Mouse (Mus musculus): ENCODE data around the gene 4933417A18Rik.
"Not testable (repeated sequence)": the region's sequence is repeated elsewhere in the genome, so short reads cannot be mapped to it uniquely, and the experiment has no call there.

Gene 4933417A18Rik

GRCm38 (mm10) chr13:34924210-34924609, at the start of gene 4933417A18Rik, which contains the start of gene Fam217a:
Gene 4933417A18Rik (plus strand): TSS chr13:34924409.
Gene Fam217a (minus strand): TSS chr13:34924310.
- DNase-seq = no peak

GRCm38 (mm10) chr13:34874736-34875135, 49.5 kb upstream of the 4933417A18Rik start:
- peak; percentile 10 for DNase-seq

GRCm38 (mm10) chr13:34875166-34875710, 49.0 kb upstream of the 4933417A18Rik start, which contains the start of gene Prpf4b:
Gene Prpf4b (plus strand): TSS chr13:34875302.
- peak; percentile 93 for DNase-seq

DNA sequence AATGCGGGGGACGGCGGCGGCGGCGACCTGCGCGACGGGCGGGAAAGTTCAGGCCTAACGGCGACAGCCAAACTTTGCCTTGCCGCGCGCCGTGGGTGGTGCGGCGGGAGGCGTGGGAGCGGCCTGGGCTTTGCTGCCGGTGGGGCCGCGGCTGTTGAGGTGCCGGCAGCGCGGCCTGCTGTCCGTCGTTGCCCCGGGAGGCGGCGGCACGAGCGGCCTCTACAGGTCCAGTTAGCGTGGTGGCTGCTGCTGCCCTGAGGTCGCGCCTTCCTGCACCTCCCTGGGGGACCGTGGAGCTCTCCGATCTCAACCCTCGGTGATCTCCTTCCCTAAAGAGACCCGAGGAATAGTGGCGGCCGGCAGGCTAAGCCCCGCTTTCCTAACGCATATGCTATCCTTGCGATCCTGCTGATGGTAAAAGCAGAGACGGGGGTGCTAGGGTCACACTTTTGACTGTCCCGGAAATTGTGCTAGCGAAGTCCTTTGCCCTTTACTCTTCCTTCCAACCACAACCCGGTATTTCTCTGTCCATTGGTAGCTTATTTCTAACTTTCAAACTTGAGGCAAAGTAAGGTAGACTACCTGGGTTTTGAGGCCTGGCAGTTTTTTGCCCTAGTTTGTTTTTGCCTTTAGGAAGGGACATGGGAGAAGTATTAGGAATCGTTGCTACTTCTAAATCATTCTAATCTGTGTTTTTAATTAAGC, 48.3 kb upstream of the 4933417A18Rik start:
- DNase-seq = no peak

DNA sequence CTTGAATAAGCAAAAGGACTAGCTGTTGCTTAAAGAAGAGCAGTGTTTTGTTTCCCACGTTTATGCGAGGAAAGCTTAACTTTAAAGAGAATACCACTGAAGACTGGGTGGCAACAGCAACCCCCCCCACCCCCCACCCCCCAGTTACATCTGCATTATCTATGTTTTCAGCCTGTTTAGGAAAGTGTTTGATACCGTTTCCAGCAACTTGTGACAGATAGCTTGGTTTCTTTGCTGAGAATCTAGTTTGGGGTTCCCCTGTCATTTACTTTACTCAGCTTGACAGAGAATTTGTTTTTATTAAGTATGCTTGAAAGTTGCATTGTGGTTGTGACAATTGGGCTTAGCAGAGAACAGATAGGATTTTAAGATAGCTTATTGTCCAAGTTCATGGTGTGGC, 47.7 kb upstream of the 4933417A18Rik start:
- DNase-seq = no peak

DNA sequence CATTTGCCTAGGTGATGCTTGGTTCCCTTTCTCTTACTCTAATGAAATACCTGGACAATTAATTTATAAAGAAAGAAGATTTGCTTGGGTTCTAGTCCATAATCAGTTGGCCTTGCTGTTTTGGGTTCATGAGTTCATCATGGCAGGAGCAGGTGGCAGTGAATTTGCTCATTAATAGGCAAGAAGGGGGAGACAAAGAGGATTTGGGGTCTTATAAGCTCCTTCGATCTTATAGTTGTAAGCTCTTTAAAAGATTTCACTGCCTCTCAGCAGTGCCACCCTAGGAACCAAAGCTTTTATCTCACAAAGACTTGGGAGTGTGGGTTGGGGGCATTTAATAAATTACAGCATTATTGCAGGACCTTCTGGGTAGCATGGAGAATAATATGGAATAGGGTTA, 31.3 kb upstream of the 4933417A18Rik start:
- DNase-seq = no peak

DNA sequence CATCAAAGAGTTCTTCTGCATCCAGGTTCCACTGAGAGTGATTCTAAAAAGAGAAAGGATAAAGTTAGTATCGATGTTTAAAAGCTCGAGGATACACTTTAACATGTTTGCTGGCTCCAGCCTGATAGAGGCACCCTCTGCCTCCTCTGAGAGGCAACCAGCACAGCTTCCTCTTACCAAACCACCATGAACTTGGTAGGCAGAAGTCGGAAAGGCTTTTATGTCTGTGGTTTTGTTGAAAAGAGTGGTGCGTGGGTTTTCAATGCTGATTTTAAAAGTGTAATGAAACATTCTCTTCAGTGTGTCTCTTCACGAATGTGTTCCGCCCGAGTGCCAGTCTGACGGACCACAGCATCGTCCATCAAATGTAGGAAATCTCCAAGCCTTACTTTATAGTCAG, 9.6 kb upstream of the 4933417A18Rik start:
- no peak for DNase-seq

GRCm38 (mm10) chr13:34916520-34917167, 7.6 kb upstream of the 4933417A18Rik start:
- DNase-seq = peak; percentile 5

GRCm38 (mm10) chr13:34934931-34935644, 10.9 kb downstream of the 4933417A18Rik start:
- peak; percentile 52 for DNase-seq

DNA sequence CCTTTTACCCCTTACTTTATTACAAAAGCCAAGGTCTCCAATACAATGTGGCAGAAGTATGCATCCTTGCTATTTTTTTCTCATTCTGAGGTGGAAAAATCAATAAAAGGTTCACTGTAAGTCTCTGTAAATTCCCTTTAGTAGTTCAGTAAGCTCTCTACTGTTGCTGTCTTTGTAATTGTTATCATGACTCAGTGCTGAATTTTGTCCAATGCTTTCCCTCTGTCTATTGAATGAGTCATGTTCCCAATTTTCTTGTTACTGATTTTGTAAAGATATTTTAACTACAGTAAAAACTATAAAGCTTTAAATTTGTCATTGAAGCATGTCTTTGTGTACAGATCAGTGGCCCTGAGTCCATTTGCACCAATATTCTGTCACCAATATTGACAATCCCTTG, 18.2 kb downstream of the 4933417A18Rik start:
- DNase-seq = no peak

- DNase-seq = not testable (repeated sequence)
Measured at GRCm38 (mm10) chr13:34951437-34951836, 27.2 kb downstream of the 4933417A18Rik start.

DNA sequence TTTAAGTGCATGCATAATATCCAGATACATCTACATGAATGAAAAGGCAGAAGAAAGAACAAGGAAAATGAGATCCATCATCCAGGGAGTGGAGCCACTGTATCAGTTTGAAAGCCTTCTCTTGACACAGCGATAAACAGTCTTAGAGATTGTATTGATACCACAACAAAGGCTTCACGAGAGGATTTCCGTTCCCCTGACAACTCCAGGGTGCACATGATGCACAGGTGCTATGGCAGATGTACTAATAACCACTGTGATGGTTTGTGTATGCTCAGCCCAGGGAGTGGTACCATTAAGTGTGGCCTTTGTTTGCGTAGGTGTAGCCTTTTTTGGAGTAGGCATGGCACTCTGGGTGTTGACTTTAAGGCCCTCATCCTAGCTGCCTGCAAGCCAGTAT, 32.7 kb downstream of the 4933417A18Rik start:
- DNase-seq = no peak

GRCm38 (mm10) chr13:34958158-34958557, 33.9 kb downstream of the 4933417A18Rik start:
- peak; percentile 5 for DNase-seq

GRCm38 (mm10) chr13:34960996-34961770, 37.0 kb downstream of the 4933417A18Rik start:
- DNase-seq = no peak

DNA sequence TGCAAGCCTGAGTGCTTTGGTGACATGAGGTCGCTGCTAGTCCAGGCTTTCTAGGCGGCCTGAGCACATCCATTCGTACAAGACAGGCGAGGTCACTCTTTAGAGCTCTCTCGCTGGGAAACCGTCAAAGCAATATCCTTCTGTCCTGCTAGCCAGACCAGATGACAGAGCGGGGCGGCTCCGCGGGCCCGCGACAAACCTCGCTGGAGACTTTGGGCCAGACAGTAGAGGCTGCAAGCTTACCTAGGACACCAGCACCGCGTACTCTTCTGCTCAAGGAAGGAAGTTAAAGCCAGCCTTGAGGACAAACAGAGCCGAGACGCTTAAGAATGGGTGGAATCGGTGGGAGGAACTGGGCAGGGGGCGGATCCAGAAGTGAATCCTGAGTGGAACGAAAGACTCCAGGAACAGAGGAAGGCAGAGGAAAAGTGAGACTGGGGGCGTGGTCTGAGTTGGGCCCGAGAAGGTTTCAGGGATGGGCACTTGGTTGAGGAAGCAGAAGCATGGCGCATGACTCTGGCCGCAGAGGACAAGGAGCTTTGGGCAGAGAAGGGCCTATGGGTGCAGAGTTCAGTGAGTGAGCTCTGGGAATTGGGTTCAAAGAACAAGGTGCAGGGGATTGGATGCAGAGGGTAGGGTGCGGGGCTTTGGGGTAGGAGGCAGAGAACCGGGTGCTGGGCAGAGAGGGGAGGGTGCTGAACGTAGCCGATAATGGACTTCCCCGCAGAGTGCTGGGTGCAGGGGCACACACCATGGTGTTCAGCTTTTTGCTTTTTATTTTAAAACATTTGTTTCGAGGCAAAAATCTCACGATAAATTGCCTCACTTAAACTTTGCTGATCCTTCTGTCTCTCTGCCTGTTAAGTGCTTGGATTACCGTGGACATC, 39.5 kb downstream of the 4933417A18Rik start, which contains the start of gene Eci3:
Eci3 (minus strand) TSS at position 300 of the 887 bp plus-strand sequence.
- peak; percentile 10 for DNase-seq

DNA sequence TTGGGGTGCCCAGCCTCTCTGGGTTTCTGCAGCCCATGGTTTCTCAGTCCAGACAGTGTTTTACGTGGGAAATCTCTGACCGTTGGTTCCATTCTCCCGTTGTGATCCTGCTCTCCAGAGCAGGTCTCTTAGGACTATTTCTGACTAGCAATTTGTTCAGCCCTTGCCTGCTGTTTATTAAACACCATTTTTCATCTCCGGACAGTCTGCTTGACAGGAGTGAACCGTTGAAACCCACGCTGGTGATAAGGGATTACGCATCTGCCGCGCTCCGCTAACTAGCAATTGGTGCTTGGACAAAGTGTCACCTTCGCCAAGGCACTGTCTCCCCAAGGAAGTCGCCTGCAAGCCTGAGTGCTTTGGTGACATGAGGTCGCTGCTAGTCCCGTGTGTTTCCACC, 40.2 kb downstream of the 4933417A18Rik start:
- peak; percentile 3 for DNase-seq

DNA sequence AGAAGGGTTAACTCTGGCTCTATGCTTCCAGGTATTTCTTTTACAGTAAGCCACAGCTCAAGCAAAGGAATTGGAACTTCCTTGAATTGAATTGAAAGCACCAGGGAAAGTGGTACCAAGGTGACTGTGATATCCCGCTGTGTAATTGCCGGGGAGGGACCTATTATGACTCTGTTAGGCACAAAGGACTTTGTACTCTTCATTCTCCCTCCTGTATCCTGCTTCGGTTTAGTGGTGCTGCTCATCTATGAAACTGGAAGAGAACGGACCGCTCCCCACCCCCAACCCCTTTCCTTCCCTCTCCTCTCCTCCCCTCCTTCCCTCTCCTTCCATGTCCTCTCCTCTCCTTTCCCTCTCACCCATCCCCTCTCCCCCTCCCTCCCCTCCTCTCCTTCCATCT, 40.7 kb downstream of the 4933417A18Rik start:
- DNase-seq = no peak

DNA sequence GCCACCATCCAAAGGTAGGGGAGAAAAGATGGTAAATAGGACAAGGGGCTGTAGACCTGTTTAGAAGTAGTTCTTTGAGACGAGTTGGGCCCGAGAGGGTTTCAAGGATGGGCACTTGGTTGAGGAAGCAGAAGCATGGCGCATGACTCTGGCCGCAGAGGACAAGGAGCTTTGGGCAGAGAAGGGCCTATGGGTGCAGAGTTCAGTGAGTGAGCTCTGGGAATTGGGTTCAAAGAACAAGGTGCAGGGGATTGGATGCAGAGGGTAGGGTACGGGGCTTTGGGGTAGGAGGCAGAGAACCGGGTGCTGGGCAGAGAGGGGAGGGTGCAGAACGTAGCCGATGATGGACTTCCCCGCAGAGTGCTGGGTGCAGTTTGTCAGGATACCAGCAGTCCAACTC, 41.4 kb downstream of the 4933417A18Rik start:
- not testable (repeated sequence) for DNase-seq

DNA sequence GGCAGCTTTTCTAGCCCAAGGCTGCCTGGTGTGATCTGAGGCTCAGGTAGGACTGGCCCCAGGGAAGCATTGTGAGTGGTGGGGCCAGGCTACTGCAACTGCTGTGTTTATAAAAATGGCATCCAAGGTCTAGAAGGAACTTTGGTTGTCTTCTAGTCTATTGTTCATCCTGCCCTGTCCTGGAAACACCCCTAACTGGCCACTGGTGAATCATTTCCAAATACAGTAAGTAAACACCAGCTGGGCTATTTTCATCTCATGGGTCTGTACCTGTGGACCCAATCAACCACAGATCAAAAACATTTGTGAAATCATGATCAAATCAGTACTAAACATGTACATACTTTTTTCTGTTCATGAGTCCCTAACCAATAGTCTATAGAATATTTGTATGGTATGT, 48.2 kb downstream of the 4933417A18Rik start:
- DNase-seq = not testable (repeated sequence)

DNA sequence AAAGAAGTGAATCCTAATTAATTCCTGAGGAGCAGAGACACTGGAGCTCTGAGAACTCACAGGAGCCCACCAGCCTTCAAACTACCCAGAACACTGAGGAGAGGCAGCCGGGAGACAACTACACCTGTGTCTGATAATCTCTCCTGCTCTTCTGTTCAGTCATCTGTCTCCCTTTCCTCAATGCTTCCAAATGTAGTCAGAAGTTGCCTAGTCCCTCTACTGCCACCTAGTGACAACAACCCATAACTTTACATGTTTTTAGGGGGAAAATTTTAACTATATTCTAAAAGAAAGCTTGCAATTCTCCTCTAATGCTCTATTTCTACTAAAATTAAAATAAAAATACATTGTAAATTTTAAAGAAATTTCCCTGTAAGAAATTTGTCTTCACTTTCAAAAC, 48.9 kb downstream of the 4933417A18Rik start:
- DNase-seq = no peak

DNA sequence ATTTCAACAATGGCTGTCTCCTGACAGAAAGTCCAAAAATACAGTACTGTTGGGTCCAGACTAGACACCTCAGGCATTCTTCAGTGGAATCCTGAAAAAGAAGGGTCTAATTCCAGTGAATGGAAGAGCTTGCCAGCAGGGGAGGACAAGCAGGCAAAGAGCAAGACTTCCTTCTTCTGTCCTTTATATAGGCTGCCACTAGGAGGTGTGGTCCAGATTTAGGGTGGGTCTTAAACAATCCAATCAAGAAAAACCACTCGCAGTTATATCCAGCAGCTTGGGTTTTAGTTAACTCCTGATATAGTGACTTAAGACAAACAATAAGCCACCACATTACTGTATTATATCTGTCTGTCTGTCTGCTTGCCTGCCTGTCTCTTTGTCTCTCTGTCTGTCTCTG, 49.6 kb downstream of the 4933417A18Rik start:
- DNase-seq = no peak

All from right cerebral cortex, postnatal 4 days (tissue).